Mouse (Mus musculus) adrenal gland, adult 2 months (tissue): Measurements from ENCODE around the gene Etv5. TPM values are rescaled to one million over a fixed set of nuclear protein-coding genes. Genes with fewer than 3 reads are reported as not detected.
A peak's percentile ranks its signal among the peaks of the same experiment; 100 is the strongest.

ENCODE experiments used
- DNase-seq: peaks from one replicate; pipeline ENCODE4 v3.0.0; 2021
- long read RNA-seq: library from polyadenylated mRNA; stranded (forward); transcript quantifications from one replicate; pipeline ENCODE4 v2.0.0, GENCODE M21; 2021
- polyA plus RNA-seq: library from polyadenylated mRNA; depleted of rRNA; stranded (reverse); fragments of >200 nt; gene quantifications from 2 replicates; pipeline ENCODE4 v1.2.3, GENCODE M21; 2012; rRNA removed
- total RNA-seq, 2 experiments: library from RNA; stranded (reverse); gene quantifications; 2 replicates each; pipeline ENCODE4 v1.2.3; 2021

The Etv5 gene
- total RNA-seq (10 to 100 TPM; 24.5 to 34.1 TPM), polyA plus RNA-seq (15.6 and 17.4 TPM in 2 replicates)
- long read RNA-seq, transcript Etv5-201 (13 exons, 3,975 nt) = major isoform, 8 of 18 reads
- long read RNA-seq, partial matches to known transcripts = 5 of 18 reads
- long read RNA-seq, other reads (novel, unspliced or antisense) = 5 of 18 reads

- DNase-seq = peak; percentile 99
Observed at GRCm38 (mm10) chr16:22439499-22440177, at the start of gene Etv5. Gene Etv5, minus strand, starts transcription at chr16:22439719.

- no peak for DNase-seq
Observed at GRCm38 (mm10) chr16:22483900-22484299, 44.4 kb upstream of the Etv5 start.

DNA sequence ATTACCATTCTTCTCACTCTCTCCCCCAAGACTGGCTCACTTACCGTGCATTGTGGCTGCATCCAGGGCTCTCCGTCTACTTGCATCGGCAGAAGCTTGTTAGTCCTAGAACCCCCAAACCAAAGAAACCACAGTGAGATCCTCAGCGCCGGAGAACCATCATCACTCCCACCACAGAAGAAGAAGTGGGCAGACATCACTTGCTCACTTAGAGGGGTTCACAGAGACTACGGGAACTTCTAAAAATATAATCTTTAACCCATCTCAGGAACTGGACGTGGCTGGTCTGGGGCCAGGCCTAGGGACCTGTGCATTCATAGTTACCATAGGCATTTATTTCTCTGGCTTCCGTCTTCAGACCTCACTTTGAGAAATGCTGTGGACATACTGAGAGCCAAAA, 39.8 kb upstream of the Etv5 start:
- no peak for DNase-seq

DNA sequence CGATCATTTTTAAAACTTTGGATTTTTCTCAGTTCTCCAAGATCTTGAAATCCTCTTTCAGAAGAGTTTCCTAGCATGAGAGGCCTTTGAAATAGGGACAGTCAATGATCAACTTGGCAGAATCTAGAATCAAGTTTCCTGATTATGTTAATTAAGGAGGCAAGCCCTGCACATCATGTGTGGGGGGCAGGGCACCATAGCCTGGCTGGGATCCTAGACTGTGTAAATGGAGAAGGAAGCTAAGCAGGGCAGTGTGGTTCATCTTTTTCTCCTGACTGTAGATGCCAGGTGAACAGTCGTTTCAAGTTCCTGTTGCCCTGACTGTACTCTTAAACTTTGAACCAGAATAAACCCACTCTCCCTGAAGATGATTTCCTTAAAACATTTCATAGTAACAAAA, 32.2 kb upstream of the Etv5 start:
- DNase-seq = no peak

- peak; percentile 48 for DNase-seq
Observed at GRCm38 (mm10) chr16:22469385-22469784, 29.9 kb upstream of the Etv5 start.

DNA sequence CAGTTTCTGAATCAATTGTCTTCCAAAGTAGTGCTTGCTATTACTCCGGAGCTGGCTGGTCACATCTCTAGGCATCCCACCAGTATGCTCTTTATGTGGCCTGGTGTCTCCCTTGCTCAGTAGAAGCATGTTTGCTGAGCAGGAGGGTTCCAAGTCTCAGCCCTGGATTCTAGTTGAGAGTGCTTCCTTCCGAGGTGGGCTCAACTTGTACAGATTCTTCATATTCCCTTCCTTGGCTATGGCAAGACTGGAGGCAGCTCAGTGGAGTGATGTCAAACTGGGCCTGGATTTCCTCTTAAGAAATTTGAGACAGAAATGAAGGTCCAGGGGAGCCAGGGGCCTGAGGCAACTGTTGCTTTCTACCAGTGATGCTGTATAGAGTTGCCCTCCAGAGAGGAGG, 27.6 kb upstream of the Etv5 start:
- DNase-seq = no peak

GRCm38 (mm10) chr16:22466381-22466780, 26.9 kb upstream of the Etv5 start:
- DNase-seq = no peak

- DNase-seq = no peak
Observed at GRCm38 (mm10) chr16:22462220-22462619, 22.7 kb upstream of the Etv5 start.

GRCm38 (mm10) chr16:22461728-22462127, 22.2 kb upstream of the Etv5 start:
- DNase-seq = no peak

DNA sequence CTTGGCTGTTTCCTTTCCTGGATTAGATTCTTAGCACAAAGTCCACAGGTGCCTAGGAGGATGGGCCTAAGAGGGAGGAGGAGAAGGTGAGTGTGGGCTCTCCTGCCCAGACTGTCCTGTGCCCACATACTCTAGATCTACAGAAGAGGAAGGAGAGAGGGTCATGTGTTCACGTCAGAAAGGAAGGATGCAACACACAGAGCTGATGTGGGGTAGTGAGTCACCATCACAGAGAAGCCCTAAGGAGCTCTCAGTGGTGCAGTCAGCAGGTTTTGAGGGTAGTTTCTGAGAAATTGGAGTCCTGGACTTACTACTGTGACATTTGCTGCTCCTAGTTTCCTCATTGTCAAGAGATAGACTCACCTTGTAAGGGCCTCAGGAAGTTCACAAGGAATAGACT, 21.4 kb upstream of the Etv5 start:
- no peak for DNase-seq

DNA sequence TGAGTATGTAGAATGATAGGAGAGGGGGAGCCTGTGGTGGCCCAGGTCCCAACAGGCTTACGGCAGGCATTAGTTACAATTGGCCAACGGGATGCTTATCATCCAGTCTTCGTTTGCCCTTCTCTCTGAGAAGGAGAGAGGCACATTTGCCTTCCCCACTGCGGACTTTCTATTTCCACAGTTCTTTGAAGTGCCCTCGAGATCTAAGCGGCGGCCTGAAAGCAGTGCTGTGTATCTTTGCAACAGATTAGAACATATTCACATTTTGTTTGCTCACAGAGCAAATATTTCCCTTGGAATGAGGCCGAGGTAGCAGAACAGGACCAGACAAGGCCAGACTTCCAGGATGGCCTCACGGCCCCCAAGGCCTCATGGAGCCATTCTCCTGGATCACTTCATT, 12.6 kb upstream of the Etv5 start:
- DNase-seq = peak; percentile 20

DNA sequence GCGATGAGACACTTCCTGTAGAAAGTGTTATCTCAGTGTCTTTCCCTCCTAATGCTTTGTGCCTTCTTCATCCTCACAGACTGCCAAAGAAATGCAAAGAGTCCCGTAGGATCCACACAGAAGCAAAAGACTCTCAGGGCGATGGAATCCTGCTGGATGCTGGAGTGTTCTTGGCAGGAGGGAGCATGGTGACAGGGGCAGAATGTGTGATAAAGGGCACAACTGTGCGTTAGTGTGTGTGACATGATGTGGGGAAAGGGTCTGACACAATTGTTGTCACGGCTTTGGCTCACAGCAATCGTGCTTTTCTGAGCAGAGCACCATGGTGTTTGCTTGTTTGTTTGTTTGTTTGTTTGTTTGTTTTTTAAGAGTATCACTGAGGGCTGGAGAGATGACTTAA, 8.6 kb upstream of the Etv5 start:
- DNase-seq = no peak

GRCm38 (mm10) chr16:22444786-22445185, 5.3 kb upstream of the Etv5 start:
- no peak for DNase-seq

DNA sequence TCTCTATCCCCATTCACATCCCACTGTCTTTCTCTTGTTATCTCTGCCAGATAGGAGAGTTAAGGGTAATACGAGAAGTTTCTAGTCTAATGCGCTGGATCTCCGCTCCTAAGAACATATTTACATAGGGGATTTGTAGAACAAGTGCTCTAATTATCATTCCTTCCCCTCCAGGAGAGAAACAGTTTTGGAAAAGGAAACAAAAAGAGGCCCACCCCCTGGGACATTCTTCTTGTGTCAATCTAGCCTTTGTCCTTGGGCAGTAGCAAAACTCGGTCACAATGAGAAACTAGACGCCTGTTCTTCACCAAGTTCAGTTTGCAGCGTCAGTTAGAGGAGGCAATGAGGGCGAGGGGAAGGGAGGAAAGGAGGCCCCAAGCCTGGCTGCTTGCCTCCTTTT, 2.7 kb upstream of the Etv5 start:
- DNase-seq = no peak

DNA sequence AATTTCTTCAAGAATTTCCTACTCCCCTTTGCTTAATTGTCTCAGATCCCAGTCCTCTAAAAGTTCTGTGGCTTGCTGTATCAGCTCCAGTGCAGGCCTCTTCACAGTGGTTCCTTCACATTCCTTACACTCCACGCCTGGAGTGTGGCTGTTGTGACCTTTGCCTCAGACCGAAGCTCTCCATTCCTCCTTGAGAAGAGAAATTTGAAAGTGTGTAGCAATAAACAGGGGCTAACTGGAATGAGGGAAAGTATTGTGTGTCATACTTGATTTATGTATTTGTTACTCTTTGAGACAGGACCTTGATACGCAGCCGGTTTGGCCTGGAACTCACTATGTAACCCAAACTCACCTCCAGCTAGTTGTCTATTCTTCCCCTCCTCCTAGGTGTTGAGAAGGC, 1.8 kb upstream of the Etv5 start:
- no peak for DNase-seq

DNA sequence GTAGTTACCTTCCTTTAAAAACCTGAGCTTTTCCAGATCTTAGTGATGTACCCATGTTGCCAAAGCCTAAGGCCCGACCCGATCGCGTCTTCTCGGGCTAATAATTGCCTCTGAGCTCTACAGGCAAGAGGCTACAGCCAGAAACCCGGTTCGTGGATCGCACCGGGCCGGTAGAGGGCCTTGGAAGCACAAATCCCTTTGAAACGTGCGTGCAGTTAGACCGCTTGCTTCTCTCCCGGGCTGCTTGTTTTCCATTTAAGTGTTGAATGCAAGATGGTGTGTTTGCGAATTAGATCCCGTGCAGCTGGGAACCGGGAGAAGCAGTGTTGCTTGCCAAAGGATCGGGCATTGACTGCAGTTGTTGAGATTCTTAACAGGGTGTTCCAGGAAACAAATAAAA, 750 bp upstream of the Etv5 start:
- peak; percentile 75 for DNase-seq

DNA sequence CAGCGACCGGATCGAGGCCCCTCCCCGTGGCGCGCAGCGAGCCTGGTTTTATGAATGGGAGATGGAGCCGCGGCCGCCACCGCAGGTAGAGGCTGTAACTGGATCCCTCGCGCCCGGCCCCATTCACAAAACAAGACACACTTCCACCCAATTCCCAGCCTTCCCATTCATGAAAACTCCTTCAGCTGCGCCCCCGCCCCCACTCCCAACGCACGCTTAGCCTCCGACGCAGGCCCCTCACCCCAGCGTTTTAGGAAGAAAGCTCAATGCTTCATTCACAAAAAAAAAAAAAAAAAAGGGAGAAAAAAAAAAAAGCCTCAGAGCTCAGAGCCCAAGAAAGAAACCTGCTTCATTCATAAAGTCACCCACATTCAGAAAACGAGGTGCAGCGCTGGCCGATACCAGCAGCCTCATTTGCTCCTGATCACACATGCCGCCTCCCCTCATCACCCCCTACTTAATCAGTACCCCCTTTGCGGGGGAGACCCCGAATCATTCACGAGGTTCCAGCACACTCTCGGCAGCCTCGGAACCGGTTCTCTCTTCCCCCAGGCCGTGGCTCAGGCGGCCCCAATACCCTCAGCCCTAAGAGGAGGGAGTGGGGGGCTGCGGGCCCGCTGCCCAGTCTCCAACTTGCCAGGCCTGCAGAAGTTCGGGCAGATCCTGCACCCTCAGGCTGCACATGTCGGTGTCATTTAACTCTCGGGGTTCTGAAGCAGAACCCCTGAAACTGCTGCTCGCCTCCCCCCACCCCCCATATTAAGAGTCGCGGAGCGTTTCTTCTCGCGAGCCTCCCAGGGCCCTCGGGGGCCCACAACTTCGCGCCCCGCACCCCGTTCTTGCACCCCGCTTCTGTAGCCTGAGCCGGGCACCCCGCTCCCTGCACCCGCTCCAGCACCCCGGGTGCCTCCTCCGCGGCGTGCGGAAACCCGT, 812 bp downstream of the Etv5 start:
- peak; percentile 83 for DNase-seq

DNA sequence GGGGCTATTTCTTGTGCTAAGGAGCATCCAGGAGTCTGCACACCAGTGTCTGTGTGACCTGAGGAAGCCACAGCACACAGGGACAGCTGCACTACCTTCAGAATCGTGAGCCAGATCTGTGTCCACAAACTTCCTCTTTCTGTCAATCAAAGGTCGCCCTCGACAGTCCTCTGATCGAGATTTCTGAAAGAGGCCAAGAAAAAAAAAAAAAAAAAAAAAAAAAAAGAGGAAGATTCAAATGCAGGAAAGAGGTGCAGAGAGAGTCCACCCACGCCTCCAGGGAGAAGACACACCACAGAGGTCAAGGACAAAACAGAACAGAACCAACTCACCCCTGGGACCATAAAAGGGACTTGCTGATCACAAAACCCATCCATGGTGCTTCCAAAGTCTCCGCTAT, 3.4 kb downstream of the Etv5 start:
- DNase-seq = no peak

GRCm38 (mm10) chr16:22434530-22434929, 5.0 kb downstream of the Etv5 start:
- DNase-seq = peak; percentile 70

GRCm38 (mm10) chr16:22433944-22434343, 5.6 kb downstream of the Etv5 start:
- DNase-seq = no peak

DNA sequence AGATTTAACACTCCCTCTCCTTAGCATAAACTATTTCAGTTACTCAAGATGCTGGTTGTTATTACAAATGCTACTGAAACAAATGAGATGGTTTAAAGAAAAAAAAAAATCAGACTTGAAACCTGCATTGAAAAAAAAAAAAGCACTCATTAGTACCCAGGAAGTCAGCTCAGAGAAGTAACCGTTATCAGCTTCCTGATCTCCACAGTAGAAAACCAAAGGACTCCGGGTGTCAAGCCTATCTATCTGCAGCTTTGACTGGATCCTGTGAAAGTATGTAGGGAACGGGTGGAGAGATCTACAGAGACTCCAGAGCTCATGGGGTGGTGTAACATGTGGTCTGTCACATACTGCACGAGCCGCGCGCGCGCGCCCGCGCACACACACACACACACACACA, 7.7 kb downstream of the Etv5 start:
- no peak for DNase-seq

- no peak for DNase-seq
Observed at GRCm38 (mm10) chr16:22431335-22431734, 8.2 kb downstream of the Etv5 start.
